Mouse (Mus musculus): ENCODE data around the gene Setx. TPM values are rescaled to one million over a fixed set of nuclear protein-coding genes. Genes with fewer than 3 reads are reported as not detected.

Setx gene
- polyA plus RNA-seq, 1 experiment from 2014 or later: 6.5 TPM

DNA sequence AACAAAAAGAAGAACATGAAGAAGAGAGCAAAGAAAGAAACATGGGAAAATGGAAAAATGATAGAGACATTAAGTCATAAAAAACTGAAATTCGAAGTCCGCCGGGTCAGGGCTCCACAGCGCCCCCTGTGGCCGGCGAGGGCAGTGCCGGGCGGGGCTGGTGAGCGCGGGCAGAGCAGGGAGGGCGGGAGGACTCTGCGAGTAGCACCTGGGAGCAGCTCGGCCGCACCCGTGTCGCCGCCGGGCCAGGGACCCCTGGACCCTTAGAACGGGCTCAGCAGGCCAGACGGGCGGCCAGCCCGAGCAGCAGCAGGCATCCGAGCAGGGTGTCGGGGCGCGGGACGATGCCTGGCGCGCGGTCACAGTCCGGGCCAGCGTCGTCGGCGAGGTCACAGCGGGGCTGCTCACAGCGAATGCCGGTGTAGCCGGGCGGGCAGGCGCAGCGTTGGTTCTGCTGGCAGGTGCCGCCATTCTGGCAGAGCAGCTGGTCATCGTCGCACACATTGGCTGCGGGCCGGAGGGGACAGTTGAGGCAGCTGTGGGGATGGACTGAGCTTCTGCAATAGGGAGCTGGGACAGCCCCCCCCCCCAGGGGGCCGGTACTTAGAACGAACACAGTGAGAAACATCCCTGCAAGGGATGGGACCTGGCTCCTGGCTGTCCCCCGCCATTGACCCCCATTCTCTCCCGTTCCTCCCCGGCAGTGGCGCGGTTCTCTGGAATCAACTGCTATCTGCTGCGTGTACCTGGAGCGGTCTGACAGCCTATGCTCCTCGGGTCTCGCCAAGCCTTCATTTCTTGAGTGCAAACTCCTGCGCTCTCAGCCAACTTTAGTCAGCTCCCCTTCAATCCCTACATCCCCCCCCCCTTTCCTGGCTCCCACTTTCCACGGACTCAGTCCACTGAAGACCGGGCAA lies 70.8 kb downstream of the Setx start:
- H3K36me3 ChIP-seq: no peaks in the 10 kb centered on the region
- H3K4me3 ChIP-seq (replicated peaks): peak overlapping the region; percentile 51
- ATAC-seq (ENCODE audit: insufficient number of reproducible peaks, low FRiP score, low TSS enrichment, low read depth): 0 out of 2 replicates have a peak, but pooled peaks have one; percentile 45
- H3K27me3 ChIP-seq: peaks cover 38% of the 10 kb centered on the region
- H3K4me2 ChIP-seq (replicated peaks): peak overlapping the region; percentile 97
- 1% methylated on average over 60 of the region's 61 CpGs for WGBS
- peak overlapping the region; percentile 31 for H3K9ac ChIP-seq
- peaks cover 21% of the 10 kb centered on the region for H3K4me1 ChIP-seq
- no peaks in the 10 kb centered on the region for H3K9me3 ChIP-seq (replicated peaks)
- H3K27ac ChIP-seq (replicated peaks): no peak overlapping the region

- Histone ChIP-seq H3K27me3 (peaks cover 38% of the 10 kb centered on the region), H3K4me2 (replicated peaks) (no peak overlapping the region), H3K9ac (no peak overlapping the region), H3K36me3 (no peaks in the 10 kb centered on the region), H3K27ac (replicated peaks) (no peak overlapping the region), H3K4me3 (replicated peaks) (no peak overlapping the region), H3K4me1 (peaks cover 18% of the 10 kb centered on the region), H3K9me3 (replicated peaks) (no peaks in the 10 kb centered on the region)
- no peak for ATAC-seq (ENCODE audit: insufficient number of reproducible peaks, low FRiP score, low TSS enrichment, low read depth)
- 66% methylated on average over 12 of the region's 12 CpGs for WGBS
Observed at GRCm38 (mm10) chr2:29196844-29197243, 72.9 kb downstream of the Setx start.

DNA sequence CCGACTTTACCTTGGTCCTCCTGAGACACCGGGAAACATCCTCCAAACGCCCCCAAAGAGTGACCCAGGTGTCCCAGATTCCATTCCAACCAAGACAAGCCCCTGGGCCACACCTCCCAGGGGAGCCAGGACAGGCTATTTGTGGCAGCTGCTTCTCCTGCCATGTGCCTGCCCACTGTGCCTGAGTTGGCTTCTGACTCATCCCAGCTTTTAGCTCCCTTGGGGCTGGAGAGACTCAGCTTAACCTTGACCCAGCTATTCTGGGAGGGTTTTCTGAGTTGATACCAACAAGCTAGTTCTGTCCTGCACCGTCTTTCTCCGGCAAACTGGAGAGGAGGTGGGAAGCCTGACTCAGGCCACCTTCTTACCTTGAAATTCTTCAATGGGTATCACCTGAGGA lies 74.5 kb downstream of the Setx start:
- 72% methylated on average over 5 of the region's 5 CpGs for WGBS
- peaks cover 38% of the 10 kb centered on the region for H3K27me3 ChIP-seq

GRCm38 (mm10) chr2:29199909-29200308 lies 75.9 kb downstream of the Setx start:
- Histone ChIP-seq H3K9ac (no peak overlapping the region), H3K9me3 (replicated peaks) (no peaks in the 10 kb centered on the region), H3K4me2 (replicated peaks) (no peak overlapping the region), H3K27ac (replicated peaks) (no peak overlapping the region), H3K36me3 (no peaks in the 10 kb centered on the region), H3K27me3 (peaks cover 35% of the 10 kb centered on the region), H3K4me1 (peaks cover 6% of the 10 kb centered on the region), H3K4me3 (replicated peaks) (no peak overlapping the region)
- whole genome bisulfite sequencing: 3% methylated on average over 3 of the region's 3 CpGs
- ATAC-seq (ENCODE audit: insufficient number of reproducible peaks, low FRiP score, low TSS enrichment, low read depth): no peak

More for the DNA sequence above, 74.5 kb downstream of the Setx start:
- no peak overlapping the region for H3K4me3 ChIP-seq (replicated peaks)
- no peaks in the 10 kb centered on the region for H3K36me3 ChIP-seq
- H3K9ac ChIP-seq: no peak overlapping the region
- peaks cover 17% of the 10 kb centered on the region for H3K4me1 ChIP-seq
- H3K27ac ChIP-seq (replicated peaks): no peak overlapping the region
- ATAC-seq (ENCODE audit: insufficient number of reproducible peaks, low FRiP score, low TSS enrichment, low read depth): no peak
- H3K4me2 ChIP-seq (replicated peaks): no peak overlapping the region
- H3K9me3 ChIP-seq (replicated peaks): no peaks in the 10 kb centered on the region

GRCm38 (mm10) chr2:29201223-29201955 lies 77.4 kb downstream of the Setx start:
- Histone ChIP-seq H3K4me1 (no peaks in the 10 kb centered on the region), H3K27me3 (peaks cover 22% of the 10 kb centered on the region), H3K4me2 (replicated peaks) (no peak overlapping the region), H3K9ac (no peak overlapping the region), H3K36me3 (no peaks in the 10 kb centered on the region), H3K9me3 (replicated peaks) (no peaks in the 10 kb centered on the region), H3K27ac (replicated peaks) (no peak overlapping the region), H3K4me3 (replicated peaks) (no peak overlapping the region)
- 34% methylated on average over 11 of the region's 11 CpGs for WGBS
- no peak for ATAC-seq (ENCODE audit: insufficient number of reproducible peaks, low FRiP score, low TSS enrichment, low read depth)

DNA sequence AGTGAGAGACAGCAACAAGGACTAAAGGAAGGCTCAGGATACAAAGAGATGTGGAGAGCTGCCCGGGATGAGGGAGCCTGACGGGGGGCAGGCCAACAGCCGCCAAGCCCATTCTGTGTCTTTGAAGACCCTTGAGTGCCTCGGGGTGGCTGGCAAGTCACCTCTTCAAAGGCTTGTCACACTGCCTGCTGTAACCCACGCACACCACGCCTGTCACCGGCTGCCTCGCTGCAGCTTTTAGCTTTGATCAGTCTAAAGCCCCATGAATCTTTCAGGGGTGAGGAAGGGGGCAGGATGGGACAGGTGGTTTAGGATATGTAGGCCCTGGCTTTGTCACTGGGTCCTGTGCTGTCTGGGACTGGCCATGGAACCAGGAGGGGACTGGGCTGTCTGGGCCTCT lies 82.2 kb downstream of the Setx start:
- Histone ChIP-seq H3K4me3 (replicated peaks) (no peak overlapping the region), H3K27ac (replicated peaks) (no peak overlapping the region), H3K36me3 (no peaks in the 10 kb centered on the region), H3K4me1 (no peaks in the 10 kb centered on the region), H3K9me3 (replicated peaks) (no peaks in the 10 kb centered on the region), H3K9ac (no peak overlapping the region), H3K4me2 (replicated peaks) (no peak overlapping the region), H3K27me3 (no peaks in the 10 kb centered on the region)
- no peak for ATAC-seq (ENCODE audit: insufficient number of reproducible peaks, low FRiP score, low TSS enrichment, low read depth)
- WGBS: 20% methylated on average over 8 of the region's 8 CpGs

GRCm38 (mm10) chr2:29216286-29217012 lies 92.5 kb downstream of the Setx start:
- no peaks in the 10 kb centered on the region for H3K27me3 ChIP-seq
- no peaks in the 10 kb centered on the region for H3K4me1 ChIP-seq
- H3K9me3 ChIP-seq (replicated peaks): no peaks in the 10 kb centered on the region
- WGBS: 45% methylated on average over 8 of the region's 8 CpGs
- H3K4me3 ChIP-seq (replicated peaks): no peak overlapping the region
- no peak overlapping the region for H3K9ac ChIP-seq
- H3K27ac ChIP-seq (replicated peaks): no peak overlapping the region
- no peaks in the 10 kb centered on the region for H3K36me3 ChIP-seq
- H3K4me2 ChIP-seq (replicated peaks): no peak overlapping the region
- ATAC-seq (ENCODE audit: insufficient number of reproducible peaks, low FRiP score, low TSS enrichment, low read depth): no peak

DNA sequence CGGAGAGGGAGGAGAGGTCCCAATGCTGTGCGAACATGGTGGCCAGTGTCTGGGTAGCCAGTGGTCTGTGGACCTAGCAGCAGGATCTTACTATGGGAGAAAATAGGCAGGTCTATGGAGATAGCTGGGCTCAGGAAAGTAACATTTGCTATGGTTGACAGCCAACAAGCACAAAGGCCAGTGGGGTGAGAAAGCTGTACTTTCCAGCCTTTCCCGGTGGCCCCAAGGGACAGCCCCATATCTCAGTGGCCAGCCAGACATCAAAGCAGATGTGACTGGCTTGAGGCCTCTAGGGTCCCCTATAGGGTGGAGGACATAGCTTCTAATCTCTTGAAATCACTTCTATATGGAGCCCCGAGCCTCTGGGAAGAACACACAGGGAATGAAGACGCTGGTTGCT lies 93.1 kb downstream of the Setx start:
- Histone ChIP-seq H3K27ac (replicated peaks) (no peak overlapping the region), H3K36me3 (no peaks in the 10 kb centered on the region), H3K4me2 (replicated peaks) (no peak overlapping the region), H3K9me3 (replicated peaks) (no peaks in the 10 kb centered on the region), H3K9ac (no peak overlapping the region), H3K4me3 (replicated peaks) (no peak overlapping the region), H3K27me3 (no peaks in the 10 kb centered on the region), H3K4me1 (no peaks in the 10 kb centered on the region)
- ATAC-seq (ENCODE audit: insufficient number of reproducible peaks, low FRiP score, low TSS enrichment, low read depth): no peak
- 90% methylated on average over 5 of the region's 5 CpGs for WGBS

DNA sequence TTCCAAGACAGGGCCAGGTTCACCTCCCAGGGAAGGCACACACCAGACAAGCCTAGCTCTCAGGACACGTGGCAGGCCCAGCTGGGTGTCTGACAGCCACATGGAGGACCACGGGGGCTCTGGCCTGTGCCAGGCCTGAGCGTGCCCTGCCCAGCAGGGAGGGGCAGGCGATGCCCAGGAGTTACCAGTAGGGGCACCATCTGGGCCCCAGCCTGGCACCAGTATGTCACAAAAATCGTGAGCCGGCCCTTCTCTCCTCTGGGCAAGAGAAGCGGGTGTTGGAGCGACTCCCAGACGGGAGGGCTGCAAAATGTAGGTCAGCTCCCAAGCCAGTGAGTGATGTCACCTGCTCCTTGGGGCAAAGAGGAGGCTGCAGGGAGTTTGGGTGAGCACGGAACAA lies 93.9 kb downstream of the Setx start:
- no peak; the same call in 1 of the 2 replicates for ATAC-seq (ENCODE audit: insufficient number of reproducible peaks, low FRiP score, low TSS enrichment, low read depth)
- H3K27ac ChIP-seq (replicated peaks): no peak overlapping the region
- 61% methylated on average over 10 of the region's 10 CpGs for WGBS
- no peaks in the 10 kb centered on the region for H3K36me3 ChIP-seq
- H3K4me1 ChIP-seq: no peaks in the 10 kb centered on the region
- no peaks in the 10 kb centered on the region for H3K9me3 ChIP-seq (replicated peaks)
- no peak overlapping the region for H3K4me3 ChIP-seq (replicated peaks)
- H3K27me3 ChIP-seq: no peaks in the 10 kb centered on the region
- no peak overlapping the region for H3K4me2 ChIP-seq (replicated peaks)
- no peak overlapping the region for H3K9ac ChIP-seq

DNA sequence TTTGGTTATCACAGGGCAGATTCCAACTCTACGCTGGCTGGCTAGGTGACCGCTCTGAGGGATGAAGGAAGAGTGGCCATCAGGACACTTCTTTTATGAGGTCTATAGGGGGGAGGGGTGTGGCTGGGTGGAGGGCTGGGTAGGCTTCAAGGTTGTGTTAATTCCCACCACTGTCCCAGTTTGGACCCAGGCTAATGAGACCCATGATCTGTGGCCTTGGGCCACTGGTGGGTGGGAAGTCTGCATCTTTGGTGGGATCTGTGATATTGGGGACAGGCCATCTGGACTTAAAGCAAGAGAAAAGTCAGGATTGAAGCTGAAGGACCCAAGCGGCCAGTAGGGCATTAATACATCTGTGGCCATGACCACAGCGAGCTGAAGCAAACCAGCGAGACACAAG lies 94.8 kb downstream of the Setx start:
- Histone ChIP-seq H3K4me1 (no peaks in the 10 kb centered on the region), H3K27ac (replicated peaks) (no peak overlapping the region), H3K4me2 (replicated peaks) (no peak overlapping the region), H3K27me3 (no peaks in the 10 kb centered on the region), H3K9ac (no peak overlapping the region), H3K9me3 (replicated peaks) (no peaks in the 10 kb centered on the region), H3K36me3 (no peaks in the 10 kb centered on the region), H3K4me3 (replicated peaks) (no peak overlapping the region)
- WGBS: 89% methylated on average over 5 of the region's 5 CpGs
- no peak for ATAC-seq (ENCODE audit: insufficient number of reproducible peaks, low FRiP score, low TSS enrichment, low read depth)

- Histone ChIP-seq H3K9ac (no peak overlapping the region), H3K4me2 (replicated peaks) (no peak overlapping the region), H3K9me3 (replicated peaks) (no peaks in the 10 kb centered on the region), H3K27ac (replicated peaks) (no peak overlapping the region), H3K4me3 (replicated peaks) (no peak overlapping the region), H3K27me3 (no peaks in the 10 kb centered on the region), H3K4me1 (no peaks in the 10 kb centered on the region), H3K36me3 (no peaks in the 10 kb centered on the region)
- WGBS: 1% methylated on average over 4 of the region's 4 CpGs
- no peak for ATAC-seq (ENCODE audit: insufficient number of reproducible peaks, low FRiP score, low TSS enrichment, low read depth)
Observed at GRCm38 (mm10) chr2:29222302-29222701, 98.3 kb downstream of the Setx start.

Measured in embryonic facial prominence, embryonic 15.5 days (tissue).